Mouse (Mus musculus) heart, postnatal 4 days (tissue): ENCODE measurements around the gene Irf2bp1. TPM values are rescaled to one million over a fixed set of nuclear protein-coding genes. Genes with fewer than 3 reads are reported as not detected.

Source experiments
- DNase-seq: peaks from one replicate; pipeline ENCODE4 v3.0.0; 2021
- total RNA-seq, 2 experiments: library from RNA; stranded (reverse); gene quantifications; 2 replicates each; pipeline ENCODE4 v1.2.3; 2021

Gene Irf2bp1
- total RNA-seq, 2 experiments from 2014 or later: 27.3 to 32.3 TPM

GRCm38 (mm10) chr7:19029084-19029653 is 25.3 kb downstream of the Irf2bp1 start:
- DNase-seq: peak; percentile 71

- no peak for DNase-seq
Observed at GRCm38 (mm10) chr7:19031641-19032040, 27.8 kb downstream of the Irf2bp1 start.

- no peak for DNase-seq
Observed at GRCm38 (mm10) chr7:19044616-19045015, 40.8 kb downstream of the Irf2bp1 start.

GRCm38 (mm10) chr7:19046286-19047069 is 42.6 kb downstream of the Irf2bp1 start:
- DNase-seq: no peak

- no peak for DNase-seq
Observed at GRCm38 (mm10) chr7:19048006-19048527, 44.2 kb downstream of the Irf2bp1 start.

- no peak for DNase-seq
Observed at GRCm38 (mm10) chr7:19049252-19049651, 45.4 kb downstream of the Irf2bp1 start.

- DNase-seq: no peak
Observed at GRCm38 (mm10) chr7:19050172-19050571, 46.3 kb downstream of the Irf2bp1 start.

- no peak for DNase-seq
Observed at GRCm38 (mm10) chr7:19051161-19051560, 47.3 kb downstream of the Irf2bp1 start.

- no peak for DNase-seq
Observed at GRCm38 (mm10) chr7:19052345-19053135, 48.7 kb downstream of the Irf2bp1 start.

- no peak for DNase-seq
Observed at GRCm38 (mm10) chr7:19053136-19053532, 49.3 kb downstream of the Irf2bp1 start.

- peak; percentile 74 for DNase-seq
Observed at GRCm38 (mm10) chr7:19054047-19054776, 50.4 kb downstream of the Irf2bp1 start, which contains the start of gene Rsph6a. Gene Rsph6a, plus strand, starts transcription at chr7:19054690.

- DNase-seq: no peak
Observed at GRCm38 (mm10) chr7:19054777-19055076, 50.9 kb downstream of the Irf2bp1 start.

GRCm38 (mm10) chr7:19055108-19055507 is 51.3 kb downstream of the Irf2bp1 start:
- no peak for DNase-seq

Other genes starting within 250 kb of the Irf2bp1 start
- gene Psg19, start 205.5 kb upstream of the Irf2bp1 start, total RNA-seq: not detected
- gene Psg17, start 182.4 kb upstream of the Irf2bp1 start, total RNA-seq: not detected
- gene Mill2, start 164.1 kb upstream of the Irf2bp1 start, total RNA-seq: 1 to 10 TPM; 2.8 to 3.5 TPM
- 1 to 10 TPM; 1.1 to 2.0 TPM for gene Pglyrp1, start 132.7 kb upstream of the Irf2bp1 start, total RNA-seq
- gene Ccdc61, start 93.6 kb upstream of the Irf2bp1 start, total RNA-seq: 10 to 100 TPM; 11.9 to 14.9 TPM
- 1 to 10 TPM; 8.6 to 9.1 TPM for gene Nova2, start 78.2 kb upstream of the Irf2bp1 start, total RNA-seq
- gene Nanos2, start 16.6 kb upstream of the Irf2bp1 start, total RNA-seq: under 1 TPM in 1 of 2 experiments, not detected in 1; 0.23 TPM
- 1 to 10 TPM; 1.4 to 1.5 TPM for gene Mypop, start 12.8 kb upstream of the Irf2bp1 start, total RNA-seq
- not detected for gene Foxa3, start 19.5 kb downstream of the Irf2bp1 start, total RNA-seq
- gene Sympk, start 20.3 kb downstream of the Irf2bp1 start, total RNA-seq: 10 to 100 TPM; 57.3 to 62.5 TPM
- gene Rsph6a, start 50.6 kb downstream of the Irf2bp1 start, total RNA-seq: not detected
- gene Dmwd, start 72.2 kb downstream of the Irf2bp1 start, total RNA-seq: 10 to 100 TPM; 60.3 to 62.9 TPM
- 100 to 1,000 TPM; 188 to 201 TPM for gene Dmpk, start 79.8 kb downstream of the Irf2bp1 start, total RNA-seq
- 10 to 100 TPM; 10.3 to 10.4 TPM for gene Six5, start 90.5 kb downstream of the Irf2bp1 start, total RNA-seq
- under 1 TPM; 0.33 to 0.56 TPM for gene Gm4969, start 114.3 kb downstream of the Irf2bp1 start, total RNA-seq
- 1 to 10 TPM; 5.5 to 7.2 TPM for gene Fbxo46, start 115.8 kb downstream of the Irf2bp1 start, total RNA-seq
- 1 to 10 TPM; 6.9 to 7.7 TPM for gene Qpctl, start 145.2 kb downstream of the Irf2bp1 start, total RNA-seq
- gene Snrpd2, start 145.7 kb downstream of the Irf2bp1 start, total RNA-seq: 10 to 100 TPM; 95.2 to 99.9 TPM
- gene Gipr, start 162.1 kb downstream of the Irf2bp1 start, total RNA-seq: 1 to 10 TPM; 1.3 TPM
- gene Eml2, start 172.4 kb downstream of the Irf2bp1 start, total RNA-seq: 10 to 100 TPM; 70.6 to 77.3 TPM
- gene Gpr4, start 208.5 kb downstream of the Irf2bp1 start, total RNA-seq: 1 to 10 TPM; 6.7 to 8.1 TPM
- gene Opa3, start 224.3 kb downstream of the Irf2bp1 start, total RNA-seq: 10 to 100 TPM; 54.7 to 60.0 TPM